Mouse (Mus musculus): ENCODE measurements around the gene Pdss2. TPM values are rescaled to one million over a fixed set of nuclear protein-coding genes. Genes with fewer than 3 reads are reported as not detected.

The Pdss2 gene
- polyA plus RNA-seq, 1 experiment from 2014 or later: 18.4 TPM

GRCm38 (mm10) chr10:43454219-43454618 is 232.9 kb downstream of the Pdss2 start:
- DNase-seq (ENCODE audit: low spot score): no peak
- ATAC-seq (ENCODE audit: low FRiP score): no peak
- no peak overlapping the region for H3K4me3 ChIP-seq (ENCODE audit: low read depth, low read length)
- no peak overlapping the region for H3K4me2 ChIP-seq (replicated peaks; ENCODE audit: low read depth, low read length)
- H3K4me1 ChIP-seq (replicated peaks; ENCODE audit: control insufficient read depth, insufficient read depth, low read length): peaks cover 3% of the 10 kb centered on the region; the same call in 1 of the 2 replicates
- H3K9ac ChIP-seq (ENCODE audit: low read depth, low read length): no peak overlapping the region
- 60% methylated on average over 1 of the region's 1 CpGs for WGBS
- no peak overlapping the region for H3K27ac ChIP-seq (ENCODE audit: low read depth, low read length)
- H3K9me3 ChIP-seq (ENCODE audit: control insufficient read depth, low read length): no peaks in the 10 kb centered on the region
- no peaks in the 10 kb centered on the region for H3K27me3 ChIP-seq (ENCODE audit: control insufficient read depth, insufficient read depth, low read length)
- no peaks in the 10 kb centered on the region for H3K36me3 ChIP-seq (ENCODE audit: control insufficient read depth, insufficient read depth, low read length)

- H3K36me3 ChIP-seq (ENCODE audit: control insufficient read depth, insufficient read depth, low read length): no peaks in the 10 kb centered on the region
- H3K4me3 ChIP-seq (ENCODE audit: low read depth, low read length): no peak overlapping the region
- no peak overlapping the region for H3K4me2 ChIP-seq (replicated peaks; ENCODE audit: low read depth, low read length)
- 94% methylated on average over 3 of the region's 3 CpGs for WGBS
- H3K9me3 ChIP-seq (ENCODE audit: control insufficient read depth, low read length): no peaks in the 10 kb centered on the region
- H3K27me3 ChIP-seq (ENCODE audit: control insufficient read depth, insufficient read depth, low read length): no peaks in the 10 kb centered on the region
- ATAC-seq (ENCODE audit: low FRiP score) (no peak), DNase-seq (ENCODE audit: low spot score) (no peak)
- no peak overlapping the region for H3K27ac ChIP-seq (ENCODE audit: low read depth, low read length)
- peaks cover 3% of the 10 kb centered on the region; the same call in 1 of the 2 replicates for H3K4me1 ChIP-seq (replicated peaks; ENCODE audit: control insufficient read depth, insufficient read depth, low read length)
- H3K9ac ChIP-seq (ENCODE audit: low read depth, low read length): no peak overlapping the region
Measured at GRCm38 (mm10) chr10:43454671-43455070, 233.4 kb downstream of the Pdss2 start.

- no peak for DNase-seq (ENCODE audit: low spot score)
- no peaks in the 10 kb centered on the region for H3K36me3 ChIP-seq (ENCODE audit: control insufficient read depth, insufficient read depth, low read length)
- H3K9me3 ChIP-seq (ENCODE audit: control insufficient read depth, low read length): no peaks in the 10 kb centered on the region
- WGBS: 87% methylated on average over 5 of the region's 5 CpGs
- H3K27me3 ChIP-seq (ENCODE audit: control insufficient read depth, insufficient read depth, low read length): no peaks in the 10 kb centered on the region
- H3K9ac ChIP-seq (ENCODE audit: low read depth, low read length): no peak overlapping the region
- no peak for ATAC-seq (ENCODE audit: low FRiP score)
- H3K4me3 ChIP-seq (ENCODE audit: low read depth, low read length): no peak overlapping the region
- no peaks in the 10 kb centered on the region for H3K4me1 ChIP-seq (replicated peaks; ENCODE audit: control insufficient read depth, insufficient read depth, low read length)
- no peak overlapping the region for H3K4me2 ChIP-seq (replicated peaks; ENCODE audit: low read depth, low read length)
- no peak overlapping the region for H3K27ac ChIP-seq (ENCODE audit: low read depth, low read length)
Measured at GRCm38 (mm10) chr10:43462821-43463220, 241.5 kb downstream of the Pdss2 start.

GRCm38 (mm10) chr10:43463227-43463626 is 241.9 kb downstream of the Pdss2 start:
- Histone ChIP-seq H3K36me3 (ENCODE audit: control insufficient read depth, insufficient read depth, low read length) (no peaks in the 10 kb centered on the region), H3K9ac (ENCODE audit: low read depth, low read length) (no peak overlapping the region), H3K4me1 (replicated peaks; ENCODE audit: control insufficient read depth, insufficient read depth, low read length) (no peaks in the 10 kb centered on the region), H3K9me3 (ENCODE audit: control insufficient read depth, low read length) (no peaks in the 10 kb centered on the region), H3K27me3 (ENCODE audit: control insufficient read depth, insufficient read depth, low read length) (no peaks in the 10 kb centered on the region), H3K4me3 (ENCODE audit: low read depth, low read length) (no peak overlapping the region), H3K27ac (ENCODE audit: low read depth, low read length) (no peak overlapping the region), H3K4me2 (replicated peaks; ENCODE audit: low read depth, low read length) (no peak overlapping the region)
- DNase-seq (ENCODE audit: low spot score) (no peak), ATAC-seq (ENCODE audit: low FRiP score) (no peak)
- WGBS: 63% methylated on average over 3 of the region's 3 CpGs

- 90% methylated on average over 2 of the region's 2 CpGs for WGBS
- ATAC-seq (ENCODE audit: low FRiP score) (no peak), DNase-seq (ENCODE audit: low spot score) (no peak)
- H3K9ac ChIP-seq (ENCODE audit: low read depth, low read length): no peak overlapping the region
- no peak overlapping the region for H3K27ac ChIP-seq (ENCODE audit: low read depth, low read length)
- H3K9me3 ChIP-seq (ENCODE audit: control insufficient read depth, low read length): no peaks in the 10 kb centered on the region
- H3K27me3 ChIP-seq (ENCODE audit: control insufficient read depth, insufficient read depth, low read length): no peaks in the 10 kb centered on the region
- no peak overlapping the region for H3K4me2 ChIP-seq (replicated peaks; ENCODE audit: low read depth, low read length)
- no peak overlapping the region for H3K4me3 ChIP-seq (ENCODE audit: low read depth, low read length)
- no peaks in the 10 kb centered on the region for H3K4me1 ChIP-seq (replicated peaks; ENCODE audit: control insufficient read depth, insufficient read depth, low read length)
- no peaks in the 10 kb centered on the region for H3K36me3 ChIP-seq (ENCODE audit: control insufficient read depth, insufficient read depth, low read length)
Measured at GRCm38 (mm10) chr10:43466223-43466622, 244.9 kb downstream of the Pdss2 start.

- no peak for DNase-seq (ENCODE audit: low spot score)
Measured at GRCm38 (mm10) chr10:43467659-43468058, 246.4 kb downstream of the Pdss2 start.

GRCm38 (mm10) chr10:43468293-43468692 is 247.0 kb downstream of the Pdss2 start:
- no peaks in the 10 kb centered on the region for H3K27me3 ChIP-seq (ENCODE audit: control insufficient read depth, insufficient read depth, low read length)
- ATAC-seq (ENCODE audit: low FRiP score): no peak
- H3K27ac ChIP-seq (ENCODE audit: low read depth, low read length): no peak overlapping the region
- no peaks in the 10 kb centered on the region for H3K36me3 ChIP-seq (ENCODE audit: control insufficient read depth, insufficient read depth, low read length)
- no peak overlapping the region for H3K4me3 ChIP-seq (ENCODE audit: low read depth, low read length)
- DNase-seq (ENCODE audit: low spot score): no peak
- no peaks in the 10 kb centered on the region for H3K4me1 ChIP-seq (replicated peaks; ENCODE audit: control insufficient read depth, insufficient read depth, low read length)
- 93% methylated on average over 6 of the region's 6 CpGs for WGBS
- no peak overlapping the region for H3K9ac ChIP-seq (ENCODE audit: low read depth, low read length)
- H3K9me3 ChIP-seq (ENCODE audit: control insufficient read depth, low read length): no peaks in the 10 kb centered on the region
- no peak overlapping the region for H3K4me2 ChIP-seq (replicated peaks; ENCODE audit: low read depth, low read length)

More at GRCm38 (mm10) chr10:43467659-43468058, 246.4 kb downstream of the Pdss2 start:
- H3K9ac ChIP-seq (ENCODE audit: low read depth, low read length): no peak overlapping the region
- H3K9me3 ChIP-seq (ENCODE audit: control insufficient read depth, low read length): no peaks in the 10 kb centered on the region
- H3K27me3 ChIP-seq (ENCODE audit: control insufficient read depth, insufficient read depth, low read length): no peaks in the 10 kb centered on the region
- H3K4me1 ChIP-seq (replicated peaks; ENCODE audit: control insufficient read depth, insufficient read depth, low read length): no peaks in the 10 kb centered on the region
- H3K27ac ChIP-seq (ENCODE audit: low read depth, low read length): no peak overlapping the region
- H3K4me3 ChIP-seq (ENCODE audit: low read depth, low read length): no peak overlapping the region
- H3K36me3 ChIP-seq (ENCODE audit: control insufficient read depth, insufficient read depth, low read length): no peaks in the 10 kb centered on the region
- H3K4me2 ChIP-seq (replicated peaks; ENCODE audit: low read depth, low read length): no peak overlapping the region
- ATAC-seq (ENCODE audit: low FRiP score): no peak
- WGBS: 40% methylated on average over 13 of the region's 13 CpGs

- peak; percentile 47 for DNase-seq (ENCODE audit: low spot score)
- no peak for ATAC-seq (ENCODE audit: low FRiP score)
- Histone ChIP-seq H3K36me3 (ENCODE audit: control insufficient read depth, insufficient read depth, low read length) (no peaks in the 10 kb centered on the region), H3K9me3 (ENCODE audit: control insufficient read depth, low read length) (no peaks in the 10 kb centered on the region), H3K9ac (ENCODE audit: low read depth, low read length) (no peak overlapping the region), H3K27me3 (ENCODE audit: control insufficient read depth, insufficient read depth, low read length) (no peaks in the 10 kb centered on the region), H3K4me1 (replicated peaks; ENCODE audit: control insufficient read depth, insufficient read depth, low read length) (no peaks in the 10 kb centered on the region; the same call in 1 of the 2 replicates), H3K4me3 (ENCODE audit: low read depth, low read length) (no peak overlapping the region), H3K27ac (ENCODE audit: low read depth, low read length) (no peak overlapping the region), H3K4me2 (replicated peaks; ENCODE audit: low read depth, low read length) (no peak overlapping the region)
- WGBS: 52% methylated on average over 4 of the region's 4 CpGs
Measured at GRCm38 (mm10) chr10:43475376-43475775, 254.1 kb downstream of the Pdss2 start.

- Histone ChIP-seq H3K9me3 (ENCODE audit: control insufficient read depth, low read length) (no peaks in the 10 kb centered on the region), H3K4me3 (ENCODE audit: low read depth, low read length) (peak overlapping the region; percentile 85), H3K4me2 (replicated peaks; ENCODE audit: low read depth, low read length) (peak overlapping the region; percentile 98), H3K9ac (ENCODE audit: low read depth, low read length) (peak overlapping the region; percentile 99; the same call in 1 of the 2 replicates), H3K27ac (ENCODE audit: low read depth, low read length) (peak overlapping the region; percentile 99), H3K36me3 (ENCODE audit: control insufficient read depth, insufficient read depth, low read length) (no peaks in the 10 kb centered on the region), H3K27me3 (ENCODE audit: control insufficient read depth, insufficient read depth, low read length) (no peaks in the 10 kb centered on the region), H3K4me1 (replicated peaks; ENCODE audit: control insufficient read depth, insufficient read depth, low read length) (no peaks in the 10 kb centered on the region; the same call in 1 of the 2 replicates)
- WGBS: 8% methylated on average over 9 of the region's 9 CpGs
- peak; percentile 15 for ATAC-seq (ENCODE audit: low FRiP score)
- no peak for DNase-seq (ENCODE audit: low spot score)
Measured at GRCm38 (mm10) chr10:43477459-43477858, 256.2 kb downstream of the Pdss2 start.

Measured in hindbrain, embryonic 11.5 days (tissue).